Mouse (Mus musculus) C2C12 (cell line): ENCODE measurements at regions not wholly inside any gene's neighbourhood (a gene's known extent, or its start where the extent isn't known, plus 50 kb on each side); places are given as distances from the start of the nearest gene placed in this dataset.

Source experiments
- CTCF ChIP-seq: IDR thresholded peaks from one replicate; pipeline ENCODE4 v1.5.1; 2011; ENCODE audit not compliant: control insufficient read depth, insufficient read depth, insufficient read length
- MAX ChIP-seq: IDR thresholded peaks from one replicate; pipeline ENCODE4 v1.6.1; 2011; ENCODE audit warnings: mild to moderate bottlenecking, control low read depth

DNA sequence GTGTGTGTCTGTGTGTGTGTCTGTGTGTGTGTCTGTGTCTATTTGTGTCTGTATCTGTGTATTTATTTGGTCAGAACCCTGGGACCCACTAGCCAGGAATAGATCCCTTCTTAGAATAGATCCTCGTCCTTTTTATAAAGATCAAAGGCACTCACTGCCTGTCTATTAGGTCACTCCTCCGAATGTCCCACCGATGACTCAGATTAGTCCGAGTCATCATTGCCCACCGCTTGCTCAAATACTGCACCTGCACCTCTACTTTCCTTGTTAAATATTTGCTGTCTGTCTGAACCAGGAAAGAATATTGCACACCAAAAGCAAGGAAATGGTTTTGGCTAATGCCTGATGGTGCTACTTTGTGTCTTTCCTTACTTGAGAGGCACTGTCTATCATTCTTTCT lies 112.7 kb downstream of the Mreg start:
- TF ChIP-seq CTCF (no peak), MAX (no peak)
